Mouse (Mus musculus): ENCODE measurements around the gene Capg. TPM values are rescaled to one million over a fixed set of nuclear protein-coding genes. Genes with fewer than 3 reads are reported as not detected.

The Capg gene
- 83.9 and 86.4 TPM in 2 replicates for polyA plus RNA-seq (2012)

DNA sequence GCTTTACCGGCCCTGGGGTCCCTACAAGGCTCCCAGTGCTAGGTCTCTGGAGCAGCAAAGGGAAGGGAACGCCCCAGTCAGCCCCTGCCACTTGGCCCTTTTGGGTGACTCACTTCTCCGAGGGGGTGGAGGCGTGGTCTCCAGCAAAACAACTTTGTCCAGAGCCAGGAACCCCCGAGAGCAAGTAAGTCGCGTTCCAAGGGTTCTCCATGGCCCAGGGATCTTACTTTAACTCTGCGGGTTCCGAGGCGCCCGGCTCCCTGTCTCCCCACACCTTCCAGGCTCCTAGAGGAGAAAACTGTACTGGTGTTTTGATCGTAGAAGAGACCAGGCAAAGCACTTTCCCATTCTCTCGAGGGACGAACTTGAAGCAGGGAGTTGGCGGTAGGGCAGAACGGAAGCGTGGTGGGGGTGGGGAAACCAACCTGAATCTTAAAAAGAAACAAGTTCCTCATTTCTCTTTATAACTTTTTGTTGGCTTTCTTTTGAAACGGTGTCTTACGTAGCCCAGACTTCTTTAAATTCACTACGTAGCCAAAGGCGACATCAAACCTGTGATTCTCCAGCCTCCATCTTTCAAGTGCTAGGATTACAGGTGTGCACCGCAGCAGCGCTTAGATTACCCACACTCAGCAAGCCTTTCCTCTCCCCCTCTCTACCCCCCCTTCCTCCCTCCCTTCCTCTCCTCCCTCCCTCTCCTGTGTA lies at the start of gene Capg:
TSS of gene Capg (plus strand) at position 109 of the 705 bp plus-strand sequence.

GRCm38 (mm10) chr6:72521607-72522006 lies 22.6 kb upstream of the Capg start, which contains the start of gene Sh2d6:
Sh2d6 (minus strand) TSS chr6:72521707.

DNA sequence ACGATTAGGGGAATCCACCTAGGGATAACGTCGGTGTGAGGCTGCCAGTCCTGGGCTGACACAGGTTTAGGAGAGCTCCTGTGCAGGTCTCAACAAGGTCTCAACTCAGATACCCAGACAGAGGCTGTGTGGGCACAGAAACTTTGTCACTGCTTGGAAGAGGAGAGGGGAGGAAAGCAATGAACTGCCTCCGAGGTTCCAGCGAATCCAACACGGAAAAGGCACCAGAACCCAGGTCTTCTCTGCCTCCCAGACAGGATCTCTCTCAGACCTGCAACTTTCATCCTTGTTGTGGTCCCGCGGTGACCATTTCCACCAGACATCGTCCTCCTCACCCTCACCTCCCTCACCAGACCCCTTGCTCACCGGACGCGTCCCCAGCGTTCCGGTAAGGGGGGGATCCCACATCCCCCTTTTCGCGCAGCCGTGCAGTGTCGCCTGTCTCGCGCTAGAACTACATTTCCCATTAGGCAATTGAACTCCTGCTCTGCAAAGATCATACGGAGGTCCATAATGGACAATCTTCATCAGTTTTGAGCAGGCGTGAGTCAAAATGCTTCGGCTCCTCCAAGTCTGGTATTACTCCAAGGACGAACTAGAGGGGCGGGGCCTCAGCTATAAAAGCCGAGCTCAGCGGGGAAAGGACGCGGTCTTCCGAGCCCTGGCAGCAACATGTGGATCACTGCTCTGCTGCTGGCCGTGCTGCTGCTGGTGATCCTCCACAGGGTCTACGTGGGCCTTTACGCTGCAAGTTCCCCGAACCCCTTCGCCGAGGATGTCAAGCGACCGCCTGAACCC lies 54.0 kb downstream of the Capg start, which contains the start of the genes Elmod3 and Retsat:
TSS of gene Elmod3 (minus strand) at position 458 of the 798 bp plus-strand sequence.
TSS of gene Retsat (plus strand) at position 520 of the 798 bp plus-strand sequence.

Other genes with a start within 250 kb of the Capg start
- gene Sftpb, start 239.8 kb upstream of the Capg start, polyA plus RNA-seq (2012): 0.75 and 0.89 TPM in 2 replicates
- 19.2 and 20.5 TPM in 2 replicates for gene Usp39, start 199.2 kb upstream of the Capg start, polyA plus RNA-seq (2012)
- 21.0 and 25.7 TPM in 2 replicates for gene 0610030E20Rik, start 197.1 kb upstream of the Capg start, polyA plus RNA-seq (2012)
- 5.4 and 6.1 TPM in 2 replicates for gene Tmem150a, start 188.9 kb upstream of the Capg start, polyA plus RNA-seq (2012)
- 53.5 and 54.0 TPM in 2 replicates for gene Rnf181, start 177.4 kb upstream of the Capg start, polyA plus RNA-seq (2012)
- gene Vamp5, start 163.9 kb upstream of the Capg start, polyA plus RNA-seq (2012): 38.0 and 73.4 TPM in 2 replicates
- 101 and 138 TPM in 2 replicates for gene Vamp8, start 153.7 kb upstream of the Capg start, polyA plus RNA-seq (2012)
- gene Ggcx, start 130.1 kb upstream of the Capg start, polyA plus RNA-seq (2012): 5.7 and 6.1 TPM in 2 replicates
- gene Mat2a, start 104.8 kb upstream of the Capg start, polyA plus RNA-seq (2012): 40.2 and 40.7 TPM in 2 replicates
- 0.05 TPM in 1 of 2 replicates, not detected in the other for gene Sh2d6, start 22.7 kb upstream of the Capg start, polyA plus RNA-seq (2012)
- 17.2 and 19.5 TPM in 2 replicates for gene Elmod3, start 54.0 kb downstream of the Capg start, polyA plus RNA-seq (2012)
- gene Retsat, start 54.1 kb downstream of the Capg start, polyA plus RNA-seq (2012): 26.8 and 28.9 TPM in 2 replicates
- gene Tgoln1, start 72.6 kb downstream of the Capg start, polyA plus RNA-seq (2012): 5.3 TPM in 2 replicates
- gene Tcf7l1, start 244.9 kb downstream of the Capg start, polyA plus RNA-seq (2012): 0.89 and 1.6 TPM in 2 replicates

Data from megakaryocyte-erythroid progenitor cell, adult 5 weeks (primary cell).